Mouse (Mus musculus) c-Kit-positive CD71-positive TER-119-positive erythroid progenitor cells, embryonic 14.5 days (primary cell): ENCODE measurements at regions not wholly inside any gene's neighbourhood (a gene's known extent, or its start where the extent isn't known, plus 50 kb on each side); places are given as distances from the start of the nearest gene placed in this dataset.

Source experiments
- DNase-seq: peaks from one replicate; pipeline ENCODE4 v3.0.0-alpha.2; 2013; ENCODE audit warnings: low spot score

- DNase-seq, result no peak
Observed at GRCm38 (mm10) chr4:152928422-152928985, 450.8 kb upstream of the Kcnab2 start.

GRCm38 (mm10) chr4:152920261-152920660, 442.6 kb upstream of the Kcnab2 start:
- DNase-seq, result no peak

- no peak for DNase-seq
Observed at GRCm38 (mm10) chr4:152919851-152920250, 442.2 kb upstream of the Kcnab2 start.

GRCm38 (mm10) chr4:152916576-152916975, 438.9 kb upstream of the Kcnab2 start:
- DNase-seq, result no peak

DNA sequence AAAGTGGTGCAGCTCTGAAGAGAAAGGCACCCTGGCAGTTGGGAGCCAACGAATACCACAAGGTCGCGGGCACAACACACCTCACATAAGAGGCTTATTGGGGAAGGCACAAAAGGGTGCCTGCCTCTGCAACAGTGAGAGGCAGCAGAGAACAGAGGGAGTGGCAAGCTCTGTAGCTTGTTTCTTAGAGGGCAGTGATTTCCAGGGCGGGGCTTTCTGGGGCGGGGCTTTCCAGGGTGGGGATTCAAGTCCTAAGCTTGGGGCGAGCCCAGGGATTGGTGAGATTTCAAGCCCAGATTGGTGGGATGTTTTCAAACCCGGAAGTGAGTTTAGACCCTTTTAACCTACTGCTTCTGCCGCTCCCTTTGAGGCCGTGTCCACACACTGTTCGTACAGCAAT, 435.8 kb upstream of the Kcnab2 start:
- peak; percentile 45 for DNase-seq

- no peak for DNase-seq
Observed at GRCm38 (mm10) chr4:152912846-152913245, 435.2 kb upstream of the Kcnab2 start.

DNA sequence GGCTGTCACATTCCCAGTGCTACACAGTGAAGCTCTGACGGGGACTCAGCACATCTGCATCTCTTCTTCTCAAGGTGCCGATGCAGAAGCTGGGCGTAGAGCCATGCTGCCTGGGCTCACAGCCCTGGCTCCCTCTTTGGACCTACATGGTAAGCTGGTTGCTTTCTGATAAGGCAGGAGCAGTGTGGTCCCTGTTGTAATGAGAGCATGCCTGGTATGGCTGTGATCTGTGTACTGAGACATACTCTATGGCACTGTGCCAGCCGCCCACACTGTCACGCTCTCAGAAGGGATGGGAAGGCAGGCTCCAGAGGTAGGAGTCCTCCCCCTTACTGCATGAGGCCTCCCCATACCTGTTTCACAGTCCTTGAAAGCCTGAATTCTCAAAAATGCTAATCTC, 430.6 kb upstream of the Kcnab2 start:
- peak; percentile 35 for DNase-seq

DNA sequence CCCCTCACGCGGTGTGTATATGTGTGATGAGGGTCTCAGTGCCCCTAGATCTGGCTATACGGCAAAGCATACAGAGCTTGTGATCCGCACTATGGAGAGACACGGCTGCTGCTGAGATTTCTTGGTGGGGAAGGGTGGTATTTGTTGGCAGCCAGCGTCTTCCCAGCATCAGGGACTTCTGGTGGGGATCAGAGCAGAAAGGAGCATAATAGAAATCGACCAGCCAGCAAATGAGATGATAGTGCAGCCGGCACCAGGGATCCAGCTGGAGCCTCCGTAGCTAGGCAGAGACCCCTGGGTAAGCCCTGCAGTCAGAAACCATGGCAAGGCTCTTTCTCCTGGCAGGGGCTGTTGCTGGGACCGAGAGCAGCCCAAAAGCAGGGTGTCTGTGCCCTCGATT, 425.2 kb upstream of the Kcnab2 start:
- no peak for DNase-seq

DNA sequence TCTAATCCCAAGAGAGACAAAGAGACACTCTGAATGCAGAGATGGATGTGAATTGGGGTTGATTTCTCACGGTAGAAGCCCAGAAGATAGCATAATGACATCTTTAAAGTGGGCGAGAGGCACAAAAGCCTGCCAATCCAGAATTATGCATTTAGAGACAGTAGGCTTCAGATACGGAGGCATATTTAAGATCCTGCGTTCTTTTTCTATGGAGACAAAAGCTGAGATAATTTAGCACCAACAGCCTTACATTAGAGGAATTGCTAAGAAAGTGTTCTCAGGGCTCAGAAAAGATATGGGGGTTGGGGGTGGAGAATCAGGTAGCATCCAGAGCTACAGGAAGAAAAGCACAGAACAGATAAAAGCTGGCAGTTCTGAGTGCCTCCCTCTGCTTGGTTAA, 422.4 kb upstream of the Kcnab2 start:
- no peak for DNase-seq

DNA sequence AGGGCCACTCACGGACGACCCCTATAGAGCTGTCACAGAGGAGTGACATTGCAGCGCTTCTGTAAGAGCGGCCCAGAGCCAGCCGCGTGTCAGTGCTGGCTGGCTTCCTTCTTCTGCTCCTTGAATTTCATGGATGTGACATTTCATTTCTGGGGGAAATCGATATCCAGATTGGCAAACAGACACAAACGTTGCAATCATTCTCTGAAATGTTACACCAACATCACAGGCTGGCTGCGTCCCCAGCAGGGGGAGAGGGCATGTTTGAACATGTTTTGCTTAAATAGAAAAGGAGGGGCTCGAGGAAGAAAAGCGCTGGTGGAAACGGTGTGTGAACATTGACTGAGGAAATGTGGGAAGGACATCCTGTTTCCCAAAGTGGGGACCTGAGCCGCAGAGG, 417.4 kb upstream of the Kcnab2 start:
- no peak for DNase-seq

- DNase-seq, result no peak
Observed at GRCm38 (mm10) chr4:152892997-152893396, 415.3 kb upstream of the Kcnab2 start.

GRCm38 (mm10) chr4:152889211-152889610, 411.5 kb upstream of the Kcnab2 start:
- no peak for DNase-seq

DNA sequence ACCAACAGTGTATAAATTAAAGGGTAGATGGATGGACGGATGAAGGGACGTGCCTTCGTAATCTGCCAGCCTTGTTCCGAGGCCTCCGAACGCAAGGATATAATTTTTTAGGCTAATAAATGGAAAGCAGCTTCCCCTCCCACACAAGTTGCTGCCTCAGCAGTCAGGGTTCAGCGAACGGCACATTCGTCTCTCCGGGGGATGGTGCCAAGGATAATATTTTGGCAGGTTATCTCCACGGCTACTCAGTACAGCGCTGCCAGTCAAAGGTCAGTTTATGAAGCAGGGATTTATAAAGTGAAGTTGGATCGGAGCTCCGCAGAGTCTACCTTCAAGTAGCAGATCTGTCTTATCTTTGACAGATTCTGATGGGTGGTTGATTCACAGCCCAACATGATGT, 410.6 kb upstream of the Kcnab2 start:
- DNase-seq, result no peak

DNA sequence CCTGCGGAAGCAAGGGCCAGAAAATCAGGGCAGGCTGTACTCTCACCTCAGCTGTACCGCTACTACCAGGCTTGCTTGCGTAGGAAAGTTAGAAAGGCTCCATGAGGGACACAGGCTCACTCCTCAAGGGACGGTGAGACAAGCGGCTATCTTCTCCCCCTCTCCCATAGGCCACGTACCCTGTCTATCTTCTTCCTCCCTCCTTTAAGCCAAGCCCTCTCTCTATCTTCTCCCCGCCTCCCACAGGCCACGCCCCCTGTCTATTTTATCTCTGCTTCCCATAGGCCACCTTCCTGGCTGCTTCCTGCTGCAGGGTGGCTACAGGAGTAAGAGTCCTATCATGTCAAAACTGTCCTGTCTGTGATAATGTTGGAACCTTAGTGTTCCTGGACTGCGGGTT, 409.1 kb upstream of the Kcnab2 start:
- DNase-seq, result peak; percentile 68

GRCm38 (mm10) chr4:152881433-152881930, 403.8 kb upstream of the Kcnab2 start:
- no peak for DNase-seq

- no peak for DNase-seq
Observed at GRCm38 (mm10) chr4:152880368-152880767, 402.7 kb upstream of the Kcnab2 start.

- DNase-seq, result no peak
Observed at GRCm38 (mm10) chr4:152878941-152879340, 401.3 kb upstream of the Kcnab2 start.

- no peak for DNase-seq
Observed at GRCm38 (mm10) chr4:152878401-152878800, 400.7 kb upstream of the Kcnab2 start.

DNA sequence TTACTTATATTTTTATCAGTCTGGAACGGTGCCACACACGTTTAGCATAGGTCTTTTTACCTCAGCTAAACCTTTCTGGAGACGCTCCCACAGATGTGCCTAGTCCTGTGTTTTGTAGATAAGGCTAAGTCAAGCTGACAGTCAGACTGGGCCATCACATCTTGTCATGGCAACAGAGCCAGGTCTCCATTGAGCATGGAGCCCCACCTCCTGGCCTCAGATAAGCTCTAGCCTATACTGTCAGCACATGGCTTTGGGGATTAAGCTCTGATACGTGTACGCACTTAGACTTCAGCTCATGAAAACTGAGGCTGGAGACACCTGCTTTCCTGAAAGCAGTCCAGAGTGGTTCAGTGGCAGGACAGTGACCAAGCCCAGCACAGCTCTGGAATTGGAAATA, 392.4 kb upstream of the Kcnab2 start:
- peak; percentile 35 for DNase-seq

DNA sequence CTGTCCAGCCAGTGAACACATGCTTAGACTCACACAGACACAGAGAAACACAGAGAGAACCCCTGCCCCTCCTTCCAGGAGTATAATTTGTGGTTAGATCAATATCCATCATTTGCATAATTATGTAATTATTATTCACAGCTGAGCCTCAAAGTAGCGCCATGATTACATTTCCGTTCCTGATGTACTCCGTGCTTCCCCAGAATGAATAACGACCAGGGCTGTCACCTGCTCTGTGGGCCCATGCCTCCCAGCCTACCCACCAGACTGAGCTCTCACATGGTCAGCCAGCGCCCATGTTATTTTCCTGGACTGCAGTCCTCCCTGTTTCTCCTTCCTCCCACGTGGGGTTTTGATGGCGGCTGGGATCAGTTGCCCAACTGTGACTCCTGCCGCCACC, 388.2 kb upstream of the Kcnab2 start:
- DNase-seq, result no peak

DNA sequence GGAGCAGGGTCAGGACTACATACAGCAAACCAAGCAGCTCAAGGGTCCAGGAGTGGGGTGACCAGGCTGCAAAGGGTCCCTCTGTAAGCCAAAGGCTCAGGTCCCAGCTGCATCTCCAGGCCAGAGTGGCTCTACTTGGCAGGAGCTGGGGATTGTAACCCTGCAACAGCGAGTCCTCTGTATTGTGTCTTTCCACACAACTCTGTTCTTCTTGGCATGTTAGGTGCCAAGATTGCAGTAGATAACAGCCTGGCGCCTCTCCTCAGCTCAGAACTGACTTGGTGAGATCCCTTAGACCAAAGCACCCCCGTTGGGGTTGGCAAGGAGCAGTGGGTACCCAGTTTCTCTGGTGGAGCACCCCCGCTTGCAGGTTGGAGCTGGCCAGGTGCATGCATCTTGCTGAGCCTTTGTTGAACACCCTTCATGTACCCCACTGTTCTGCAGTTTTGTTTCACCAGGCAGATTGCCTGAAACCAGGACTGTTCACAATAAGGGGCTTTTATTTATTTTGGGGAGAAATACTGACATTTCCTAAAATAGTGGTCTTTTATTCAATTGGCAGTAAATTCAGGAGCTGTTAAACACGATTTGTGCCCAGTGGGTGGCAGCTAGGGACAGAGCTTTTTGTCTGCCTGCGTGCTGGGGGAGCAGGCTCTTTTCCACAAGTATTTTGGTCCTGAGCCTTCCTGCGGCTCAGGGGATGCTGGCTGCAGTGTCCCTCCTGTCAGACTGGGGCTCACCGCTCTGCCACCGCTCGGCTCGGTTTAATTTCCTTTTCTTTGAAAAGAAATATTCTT, 385.3 kb upstream of the Kcnab2 start:
- no peak for DNase-seq

DNA sequence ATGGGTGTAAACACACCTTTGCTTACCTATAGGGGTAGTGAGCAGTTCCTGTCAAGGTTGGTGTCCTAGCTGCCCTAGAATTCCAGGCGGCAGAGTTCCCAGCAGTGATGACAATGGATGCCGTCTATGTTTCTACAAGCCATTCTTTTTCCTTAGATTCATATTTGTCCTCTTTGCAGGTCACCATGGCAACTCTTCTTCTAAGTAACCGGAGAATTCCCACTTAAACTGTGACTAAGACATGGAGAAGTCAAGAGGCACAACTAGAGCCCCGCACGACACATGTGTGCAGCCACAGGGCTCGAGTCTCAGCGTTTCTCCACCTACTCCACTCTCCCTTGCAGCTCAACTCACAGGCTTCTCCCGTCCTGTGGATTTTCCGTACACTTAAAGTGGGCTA, 381.5 kb upstream of the Kcnab2 start:
- DNase-seq, result no peak

- DNase-seq, result no peak
Observed at GRCm38 (mm10) chr4:152850147-152850546, 372.5 kb upstream of the Kcnab2 start.

DNA sequence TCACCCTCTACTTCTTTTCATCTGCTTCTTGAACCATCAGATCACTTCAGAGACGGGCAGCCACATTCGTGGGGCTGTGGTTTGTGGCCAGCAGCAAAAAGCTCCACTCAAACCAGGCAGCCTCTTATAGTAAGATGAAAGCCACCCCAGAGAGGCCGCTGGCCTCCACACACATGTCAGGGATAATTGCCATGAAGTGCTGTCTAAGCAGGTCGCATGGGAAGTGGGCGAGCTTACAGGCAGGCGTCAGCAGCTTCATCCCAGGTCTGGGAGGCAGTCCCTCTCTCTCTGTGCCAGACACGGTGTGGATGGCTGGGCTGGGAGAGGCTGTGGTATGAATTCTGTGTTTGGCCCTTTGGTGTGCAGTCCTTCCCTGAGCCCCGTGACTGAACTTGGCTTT, 358.4 kb upstream of the Kcnab2 start:
- no peak for DNase-seq
